Mouse (Mus musculus) mature B cell (primary cell): ENCODE results near the gene Exosc7.

ENCODE experiments used
- in situ Hi-C: fragments of 300-500 bp; cut with MboI; formaldehyde crosslinking; loops from 2 replicates; pipeline ENCODE4 v1.14.3; 2019

The Exosc7 gene

DNA sequence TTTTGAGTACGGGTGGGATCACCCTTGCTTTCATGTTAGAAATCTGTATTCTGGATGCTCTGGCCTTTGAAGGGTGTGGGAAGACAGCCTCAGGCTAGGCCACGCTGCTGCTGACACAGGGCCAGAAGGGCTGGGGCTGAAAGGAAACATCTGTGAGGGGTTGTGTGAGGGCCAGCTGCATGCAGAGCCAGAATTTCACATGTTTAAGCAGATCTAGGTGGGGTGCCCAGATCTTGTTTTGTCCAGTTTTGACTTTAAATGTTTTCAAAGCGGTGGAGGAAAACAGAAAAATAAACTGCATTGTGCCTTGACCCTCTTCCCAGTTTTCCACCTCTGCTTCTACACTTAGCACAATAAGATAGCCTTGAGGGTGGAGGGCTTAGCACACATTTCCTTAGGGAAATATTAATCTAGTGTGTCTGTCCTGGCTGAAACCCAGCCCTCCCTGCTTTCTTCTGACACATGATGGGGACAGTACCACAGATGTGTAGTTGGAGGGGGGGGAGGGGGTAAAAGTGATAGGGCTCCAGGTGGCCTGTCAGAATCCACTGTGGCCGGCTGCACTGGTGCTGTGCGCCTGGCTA is 26.0 kb downstream of the Exosc7 start:
- in situ Hi-C loops: no loop called here

DNA sequence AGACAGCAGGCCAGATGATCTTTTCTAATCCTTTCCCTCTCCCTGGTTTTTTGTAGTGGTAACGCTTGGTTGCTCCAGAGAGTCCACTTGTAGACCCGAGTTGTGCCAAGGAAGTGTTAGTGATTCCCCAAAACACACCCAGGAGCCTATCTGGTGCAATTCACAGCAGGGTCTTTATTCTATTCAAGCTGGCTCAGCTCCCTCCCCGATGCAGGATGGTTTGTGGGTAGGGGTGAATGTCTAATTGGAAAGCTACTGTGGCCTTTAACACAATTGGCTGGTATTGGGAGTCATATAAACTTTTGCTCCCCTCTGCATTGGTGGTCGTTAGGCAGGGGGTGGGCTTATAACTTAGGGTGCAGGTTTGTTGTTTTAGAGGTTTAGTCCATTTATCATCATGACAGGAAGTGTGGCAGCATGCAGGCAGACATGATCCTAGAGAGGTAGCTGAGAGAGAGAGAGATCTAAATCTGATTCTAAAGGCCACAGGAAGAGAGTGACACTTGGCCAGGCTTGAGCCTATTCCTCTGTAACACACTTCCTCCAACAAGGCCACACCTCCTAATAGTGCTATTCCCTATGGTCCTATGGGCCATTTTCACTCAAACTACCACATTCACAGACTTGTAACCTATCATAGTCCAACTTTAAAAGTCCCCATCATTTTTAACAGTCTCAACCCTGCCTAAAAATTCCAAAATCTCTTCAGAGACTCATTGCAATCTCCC is 27.0 kb downstream of the Exosc7 start:
- in situ Hi-C loops: no loop called here

- in situ Hi-C loops: no loop called here
Observed at GRCm38 (mm10) chr9:123148430-123148829, 35.4 kb downstream of the Exosc7 start.

GRCm38 (mm10) chr9:123150241-123151020 is 37.4 kb downstream of the Exosc7 start, which contains the start of gene Clec3b:
Clec3b (plus strand) TSS chr9:123150946.
- in situ Hi-C loops: no loop called here

- in situ Hi-C loops: no loop called here
Observed at GRCm38 (mm10) chr9:123151561-123151960, 38.5 kb downstream of the Exosc7 start.

DNA sequence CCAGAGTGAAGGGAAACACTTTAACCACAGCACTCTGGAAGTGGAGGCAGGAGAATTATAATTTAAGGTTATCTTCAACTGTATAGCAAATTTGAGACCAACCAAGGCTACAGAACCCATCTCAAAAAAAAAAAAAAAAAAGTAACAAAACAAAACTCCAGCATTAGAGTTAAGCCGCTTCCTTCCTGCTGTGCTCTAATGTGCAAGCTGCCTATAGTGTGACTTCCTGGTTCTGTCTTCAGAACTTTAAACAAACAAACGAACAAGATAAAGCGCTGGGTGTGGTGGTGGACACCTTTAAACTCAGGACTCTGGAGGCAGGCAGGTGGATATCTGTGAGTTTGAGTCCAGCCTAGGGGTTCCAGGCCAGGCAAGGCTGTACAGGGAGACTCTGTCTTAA is 39.0 kb downstream of the Exosc7 start:
- in situ Hi-C loops: no loop called here

DNA sequence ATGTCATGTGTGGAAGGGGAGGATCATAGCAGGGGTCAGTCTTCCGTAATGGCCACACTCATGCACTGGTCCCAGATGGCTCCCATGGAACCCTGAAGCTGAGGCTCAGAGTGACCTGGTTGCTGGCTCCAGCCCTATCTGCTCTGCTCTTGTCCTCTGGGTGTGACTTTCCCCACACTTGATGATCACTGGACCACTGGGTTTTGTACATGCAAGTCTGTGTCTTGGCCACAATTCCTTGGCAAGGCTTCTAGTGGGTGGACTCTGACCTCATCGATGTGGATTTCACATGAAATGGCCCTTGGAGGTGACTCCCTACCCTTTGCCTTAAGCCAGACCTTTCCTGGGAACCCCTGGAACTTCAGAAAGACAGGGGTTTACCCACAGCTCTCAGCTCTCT is 40.1 kb downstream of the Exosc7 start:
- in situ Hi-C loops: no loop called here

DNA sequence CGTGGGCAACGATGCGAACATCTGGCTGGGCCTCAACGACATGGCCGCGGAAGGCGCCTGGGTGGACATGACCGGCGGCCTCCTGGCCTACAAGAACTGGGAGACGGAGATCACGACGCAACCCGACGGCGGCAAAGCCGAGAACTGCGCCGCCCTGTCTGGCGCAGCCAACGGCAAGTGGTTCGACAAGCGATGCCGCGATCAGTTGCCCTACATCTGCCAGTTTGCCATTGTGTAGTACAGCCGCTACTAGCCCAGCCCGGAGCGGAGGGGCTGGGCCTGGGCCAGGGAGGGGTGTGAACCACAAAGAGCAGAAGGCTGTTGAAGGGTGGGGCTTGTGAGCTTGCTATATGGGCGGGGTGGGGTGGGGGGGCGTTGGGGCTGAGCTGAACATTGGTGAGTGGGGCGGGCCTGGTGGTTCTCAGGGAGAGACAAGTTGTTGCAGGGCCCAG is 43.9 kb downstream of the Exosc7 start:
- in situ Hi-C loops: no loop called here

DNA sequence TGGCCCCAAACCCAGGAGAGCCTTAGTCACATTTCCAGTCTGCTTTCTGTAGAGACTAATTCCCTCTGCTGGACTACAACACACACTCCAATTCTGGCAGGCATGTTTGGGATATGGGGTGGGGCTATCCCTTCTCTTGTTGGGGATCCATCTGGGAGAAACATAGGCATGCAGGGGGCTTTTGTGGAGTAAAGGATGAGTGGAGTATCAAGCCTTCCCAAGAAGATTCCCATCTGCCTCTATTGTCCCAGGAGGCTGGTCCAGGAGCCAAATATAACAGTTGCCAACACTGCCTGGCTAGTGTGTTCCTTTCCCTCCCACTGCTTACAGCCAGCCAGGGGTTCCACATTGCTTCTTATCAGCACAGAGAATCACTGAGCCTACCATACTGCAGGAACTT is 44.7 kb downstream of the Exosc7 start:
- in situ Hi-C loops: no loop called here

- in situ Hi-C loops: no loop called here
Observed at GRCm38 (mm10) chr9:123158125-123158836, 45.3 kb downstream of the Exosc7 start.

- in situ Hi-C loops: no loop called here
Observed at GRCm38 (mm10) chr9:123159330-123159729, 46.3 kb downstream of the Exosc7 start.

- in situ Hi-C loops: no loop called here
Observed at GRCm38 (mm10) chr9:123161792-123162191, 48.8 kb downstream of the Exosc7 start.

DNA sequence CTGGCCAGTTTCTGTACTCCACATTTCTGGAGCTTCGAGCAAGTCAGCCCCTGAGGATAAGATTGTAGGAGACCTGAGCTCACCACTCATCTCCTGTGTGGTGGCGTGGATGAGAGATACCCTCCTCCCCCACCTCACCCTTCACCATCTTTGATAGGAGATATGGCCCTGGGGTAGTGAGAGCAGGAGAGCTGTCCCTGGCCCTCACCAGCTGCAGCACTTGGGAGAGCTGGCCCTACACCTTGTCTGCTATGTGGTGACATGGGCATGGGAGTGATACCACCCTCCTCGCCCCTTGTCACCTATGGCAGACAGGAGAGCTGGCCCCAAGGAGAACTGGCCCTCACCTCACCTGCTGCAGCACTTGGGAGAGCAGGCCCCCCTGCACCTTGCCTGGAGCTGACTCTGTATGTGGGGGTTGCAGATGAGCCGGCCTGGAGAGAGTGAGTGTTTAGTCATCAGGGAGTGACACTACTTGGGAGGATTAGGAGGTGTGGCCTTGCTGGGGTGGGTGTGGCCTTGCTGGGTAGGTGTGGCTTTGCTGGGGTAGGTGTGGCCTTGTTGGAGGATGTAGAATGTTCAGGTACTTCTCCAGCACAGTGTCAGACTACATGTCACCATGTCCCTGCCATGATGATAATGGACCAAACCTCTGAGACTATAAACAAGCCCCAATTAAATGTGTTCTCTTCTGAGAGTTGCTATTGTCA is 50.1 kb downstream of the Exosc7 start:
- in situ Hi-C loops: no loop called here

- in situ Hi-C loops: no loop called here
Observed at GRCm38 (mm10) chr9:123165781-123166443, 52.9 kb downstream of the Exosc7 start.

DNA sequence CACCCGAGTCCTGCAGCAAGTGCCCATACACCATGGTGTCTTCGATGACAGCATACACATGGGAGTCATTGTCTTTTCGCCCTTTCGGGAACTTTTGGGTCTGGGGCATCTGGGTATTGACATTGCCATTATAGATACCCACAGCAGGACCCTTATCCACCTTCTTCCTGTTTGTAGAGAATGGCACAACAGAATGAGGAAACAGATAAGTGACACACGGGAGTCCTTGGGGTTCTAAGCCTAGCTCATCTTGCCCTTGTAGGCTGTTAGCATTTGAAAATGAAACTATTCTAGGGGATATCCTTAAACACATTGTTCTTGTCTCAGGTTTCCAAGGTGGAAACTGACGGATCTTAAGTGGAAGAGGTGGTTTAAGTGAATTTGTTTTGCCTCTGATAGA is 60.7 kb downstream of the Exosc7 start:
- in situ Hi-C loops: no loop called here

DNA sequence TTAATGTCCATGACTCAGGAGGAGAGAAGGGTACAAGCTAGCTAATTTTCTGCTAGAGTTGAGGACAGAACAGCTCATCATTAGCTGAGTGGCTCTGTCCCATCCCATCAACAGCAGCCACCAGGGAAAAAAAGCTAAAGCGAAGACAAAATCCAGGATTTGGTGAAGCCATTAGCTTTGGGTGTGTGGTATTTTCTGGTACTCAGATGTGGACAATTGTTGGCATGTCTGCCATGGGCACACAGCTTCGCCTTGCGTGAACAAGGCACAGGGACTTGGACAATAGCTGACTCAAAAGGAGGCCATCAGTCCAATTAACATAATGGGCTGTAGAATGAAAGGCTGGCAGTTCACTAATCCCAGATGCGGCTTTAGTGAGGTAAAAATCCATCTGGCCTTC is 61.3 kb downstream of the Exosc7 start:
- in situ Hi-C loops: no loop called here

DNA sequence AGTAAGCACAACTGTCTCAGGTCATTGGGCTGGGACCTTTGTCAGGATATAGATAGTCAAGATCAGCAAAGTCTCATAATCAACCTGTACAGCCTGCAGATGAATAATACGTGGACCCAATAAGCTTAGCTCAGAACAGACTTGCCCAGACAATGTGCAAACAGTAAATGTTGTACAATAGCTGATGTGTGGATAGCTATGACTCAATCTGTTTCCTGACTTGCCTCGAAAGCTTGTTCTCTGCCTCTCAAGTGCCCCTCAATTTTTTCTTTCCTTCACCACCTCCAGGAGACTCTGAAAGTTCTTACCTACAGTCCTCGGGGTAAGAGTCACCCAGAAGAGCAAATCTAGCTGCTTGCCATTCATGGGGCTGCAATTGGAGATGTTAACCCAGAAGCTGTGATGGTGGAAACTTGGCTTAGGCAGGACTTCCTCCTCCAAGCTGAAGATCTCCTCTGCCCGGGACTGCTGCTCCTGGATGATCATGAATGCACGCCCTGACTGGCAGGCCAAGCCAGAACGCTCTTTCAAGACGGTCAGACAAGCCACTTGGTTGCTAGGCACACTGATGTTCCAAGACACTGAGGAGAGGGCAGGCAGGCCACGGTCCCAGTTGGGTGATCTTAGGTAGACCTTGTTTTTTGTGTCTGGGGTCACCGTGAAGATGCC is 64.5 kb downstream of the Exosc7 start:
- in situ Hi-C loops: no loop called here

DNA sequence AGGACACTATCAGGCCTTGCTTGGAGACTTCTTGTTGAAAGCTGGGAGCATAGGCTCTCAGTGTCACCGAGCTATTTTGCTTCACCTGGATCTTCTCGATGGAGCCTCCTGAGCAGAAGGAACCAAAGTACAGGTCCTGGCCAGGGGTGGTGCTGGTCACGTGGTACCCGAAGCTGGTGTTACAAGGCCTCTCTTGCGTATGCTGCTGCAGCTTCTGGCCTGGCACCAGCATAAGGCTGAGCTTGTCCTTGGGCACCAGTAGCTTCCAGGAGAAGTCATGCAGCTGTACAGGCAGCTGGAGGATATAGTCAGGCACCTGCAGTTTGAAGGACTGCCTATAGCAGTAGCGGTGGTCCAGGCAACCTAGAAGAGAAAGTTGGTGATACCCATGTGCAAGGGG is 67.0 kb downstream of the Exosc7 start:
- in situ Hi-C loops: no loop called here

- in situ Hi-C loops: no loop called here
Observed at GRCm38 (mm10) chr9:123183226-123183625, 70.2 kb downstream of the Exosc7 start.

- in situ Hi-C loops: no loop called here
Observed at GRCm38 (mm10) chr9:123185546-123185945, 72.5 kb downstream of the Exosc7 start.
